Mouse (Mus musculus) embryonic fibroblast, embryonic 13.5 days (primary cell): ENCODE measurements around the gene Cuedc1.

Experiments used
- CTCF ChIP-seq: IDR thresholded peaks from 2 replicates; pipeline ENCODE4 v1.5.1; 2011; ENCODE audit warnings: mild to moderate bottlenecking, control low read depth, low read length, moderate library complexity, borderline replicate concordance; ENCODE audit not compliant: insufficient read depth
- POLR2A ChIP-seq: IDR thresholded peaks from 2 replicates; pipeline ENCODE4 v1.6.1; 2011; ENCODE audit warnings: low read depth, mild to moderate bottlenecking, control low read depth, low read length, moderate library complexity

- TF ChIP-seq CTCF, result no peak
- TF ChIP-seq POLR2A, result no peak
These were observed 57.6 kb downstream of the Cuedc1 start for GRCm38 (mm10) chr11:88155451-88155850.
